Mouse (Mus musculus): ENCODE data around the gene Dennd4b. TPM values are rescaled to one million over a fixed set of nuclear protein-coding genes. Genes with fewer than 3 reads are reported as not detected.

Dennd4b gene
- polyA plus RNA-seq, 1 experiment, result 68.6 TPM

GRCm38 (mm10) chr3:90322289-90322688 lies 57.3 kb downstream of the Dennd4b start:
- H3K4me3 ChIP-seq (replicated peaks; ENCODE audit: control insufficient read depth, low read depth, low read length), result no peak overlapping the region
- TF ChIP-seq POLR2A (IDR thresholded peaks at IDR 0.05; ENCODE audit: borderline replicate concordance, control insufficient read depth, low read depth, low read length), result no peak
- TF ChIP-seq CTCF (IDR thresholded peaks at IDR 0.05; ENCODE audit: control insufficient read depth, insufficient read depth, low read length), result no peak
- no peak overlapping the region for H3K27ac ChIP-seq (ENCODE audit: control insufficient read depth, insufficient read depth, low read depth, low read length, poor library complexity)
- no peaks in the 10 kb centered on the region; the same call in 1 of the 2 replicates for H3K4me1 ChIP-seq (ENCODE audit: control insufficient read depth, insufficient read depth, low read length)
- WGBS, result 26% methylated on average over 6 of the region's 6 CpGs

- Histone ChIP-seq H3K27ac (ENCODE audit: control insufficient read depth, insufficient read depth, low read depth, low read length, poor library complexity) (no peak overlapping the region), H3K4me1 (ENCODE audit: control insufficient read depth, insufficient read depth, low read length) (no peaks in the 10 kb centered on the region; the same call in 1 of the 2 replicates), H3K4me3 (replicated peaks; ENCODE audit: control insufficient read depth, low read depth, low read length) (no peak overlapping the region)
- 27% methylated on average over 5 of the region's 5 CpGs for WGBS
- TF ChIP-seq CTCF (IDR thresholded peaks at IDR 0.05; ENCODE audit: control insufficient read depth, insufficient read depth, low read length), result no peak
- TF ChIP-seq POLR2A (IDR thresholded peaks at IDR 0.05; ENCODE audit: borderline replicate concordance, control insufficient read depth, low read depth, low read length), result no peak
These were observed 58.1 kb downstream of the Dennd4b start for GRCm38 (mm10) chr3:90323119-90323518.

Other genes starting within 250 kb of the Dennd4b start
- 31.4 and 49.9 TPM in 2 replicates for gene 4933434E20Rik, start 213.5 kb upstream of the Dennd4b start, polyA plus RNA-seq (2011; ENCODE audit: insufficient read depth, insufficient read length, low replicate concordance, missing spikeins)
- gene Ubap2l, start 212.6 kb upstream of the Dennd4b start, polyA plus RNA-seq (2011; ENCODE audit: insufficient read depth, insufficient read length, low replicate concordance, missing spikeins), result 57.2 and 89.7 TPM in 2 replicates
- gene Tpm3, start 192.5 kb upstream of the Dennd4b start, polyA plus RNA-seq (2011; ENCODE audit: insufficient read depth, insufficient read length, low replicate concordance, missing spikeins), result 645 and 665 TPM in 2 replicates
- gene Nup210l, start 161.1 kb upstream of the Dennd4b start, polyA plus RNA-seq (2011; ENCODE audit: insufficient read depth, insufficient read length, low replicate concordance, missing spikeins), result 0.79 and 1.5 TPM in 2 replicates
- 16.3 and 168 TPM in 2 replicates for gene Rps27, start 51.5 kb upstream of the Dennd4b start, polyA plus RNA-seq (2011; ENCODE audit: insufficient read depth, insufficient read length, low replicate concordance, missing spikeins)
- 11.5 and 13.0 TPM in 2 replicates for gene Rab13, start 51.5 kb upstream of the Dennd4b start, polyA plus RNA-seq (2011; ENCODE audit: insufficient read depth, insufficient read length, low replicate concordance, missing spikeins)
- gene Jtb, start 33.6 kb upstream of the Dennd4b start, polyA plus RNA-seq (2011; ENCODE audit: insufficient read depth, insufficient read length, low replicate concordance, missing spikeins), result 38.7 and 72.7 TPM in 2 replicates
- gene Creb3l4, start 21.7 kb upstream of the Dennd4b start, polyA plus RNA-seq (2011; ENCODE audit: insufficient read depth, insufficient read length, low replicate concordance, missing spikeins), result not detected in 2 replicates
- gene Slc39a1, start 17.0 kb upstream of the Dennd4b start, polyA plus RNA-seq (2011; ENCODE audit: insufficient read depth, insufficient read length, low replicate concordance, missing spikeins), result 11.6 and 29.3 TPM in 2 replicates
- 45.5 and 67.3 TPM in 2 replicates for gene Crtc2, start 11.0 kb upstream of the Dennd4b start, polyA plus RNA-seq (2011; ENCODE audit: insufficient read depth, insufficient read length, low replicate concordance, missing spikeins)
- gene Gatad2b, start 28.0 kb downstream of the Dennd4b start, polyA plus RNA-seq (2011; ENCODE audit: insufficient read depth, insufficient read length, low replicate concordance, missing spikeins), result 13.9 and 17.5 TPM in 2 replicates
- gene Slc27a3, start 124.8 kb downstream of the Dennd4b start, polyA plus RNA-seq (2011; ENCODE audit: insufficient read depth, insufficient read length, low replicate concordance, missing spikeins), result 4.4 and 5.6 TPM in 2 replicates
- 7.1 and 21.2 TPM in 2 replicates for gene Ints3, start 168.4 kb downstream of the Dennd4b start, polyA plus RNA-seq (2011; ENCODE audit: insufficient read depth, insufficient read length, low replicate concordance, missing spikeins)
- gene Npr1, start 200.7 kb downstream of the Dennd4b start, polyA plus RNA-seq (2011; ENCODE audit: insufficient read depth, insufficient read length, low replicate concordance, missing spikeins), result 6.4 and 10.6 TPM in 2 replicates
- 85.2 and 110 TPM in 2 replicates for gene Ilf2, start 210.9 kb downstream of the Dennd4b start, polyA plus RNA-seq (2011; ENCODE audit: insufficient read depth, insufficient read length, low replicate concordance, missing spikeins)
- gene Snapin, start 225.8 kb downstream of the Dennd4b start, polyA plus RNA-seq (2011; ENCODE audit: insufficient read depth, insufficient read length, low replicate concordance, missing spikeins), result 14.8 and 22.4 TPM in 2 replicates
- gene Chtop, start 244.3 kb downstream of the Dennd4b start, polyA plus RNA-seq (2011; ENCODE audit: insufficient read depth, insufficient read length, low replicate concordance, missing spikeins), result 74.1 and 92.0 TPM in 2 replicates
- gene S100a1, start 249.2 kb downstream of the Dennd4b start, polyA plus RNA-seq (2011; ENCODE audit: insufficient read depth, insufficient read length, low replicate concordance, missing spikeins), result 33.5 and 34.4 TPM in 2 replicates
- 60.0 and 93.3 TPM in 2 replicates for gene S100a13, start 249.2 kb downstream of the Dennd4b start, polyA plus RNA-seq (2011; ENCODE audit: insufficient read depth, insufficient read length, low replicate concordance, missing spikeins)